Mouse (Mus musculus): ENCODE results near the gene Sspo. TPM values are rescaled to one million over a fixed set of nuclear protein-coding genes. Genes with fewer than 3 reads are reported as not detected.

Gene Sspo
- polyA plus RNA-seq, 1 experiment = 0.13 TPM

GRCm38 (mm10) chr6:48415636-48416035, 32.4 kb upstream of the Sspo start:
- H3K36me3 ChIP-seq (ENCODE audit: control insufficient read depth, insufficient read depth) = no peaks in the 10 kb centered on the region
- no peak overlapping the region for H3K4me3 ChIP-seq (ENCODE audit: insufficient read depth, poor library complexity, severe bottlenecking)
- H3K79me2 ChIP-seq (ENCODE audit: control insufficient read depth, insufficient read depth) = no peaks in the 10 kb centered on the region
- no peak overlapping the region for H3ac ChIP-seq (ENCODE audit: control insufficient read depth, insufficient read length, low read depth)
- no peaks in the 10 kb centered on the region for H3K27me3 ChIP-seq (ENCODE audit: control insufficient read depth, insufficient read depth, insufficient read length)
- TF ChIP-seq MYOG (IDR thresholded peaks at IDR 0.05; ENCODE audit: control insufficient read depth, extremely low read depth, insufficient read length) = no peak
- no peak for TF ChIP-seq CEBPB (IDR thresholded peaks at IDR 0.05; ENCODE audit: low read depth)
- H3K79me3 ChIP-seq (ENCODE audit: low read depth) = no peaks in the 10 kb centered on the region

- Histone ChIP-seq H3K79me3 (ENCODE audit: low read depth) (no peaks in the 10 kb centered on the region), H3K4me3 (ENCODE audit: insufficient read depth, poor library complexity, severe bottlenecking) (no peak overlapping the region), H3ac (ENCODE audit: control insufficient read depth, insufficient read length, low read depth) (no peak overlapping the region), H3K27me3 (ENCODE audit: control insufficient read depth, insufficient read depth, insufficient read length) (no peaks in the 10 kb centered on the region), H3K79me2 (ENCODE audit: control insufficient read depth, insufficient read depth) (no peaks in the 10 kb centered on the region), H3K36me3 (ENCODE audit: control insufficient read depth, insufficient read depth) (no peaks in the 10 kb centered on the region)
- TF ChIP-seq FOSL1 (IDR thresholded peaks at IDR 0.05; ENCODE audit: insufficient read depth, low read length, poor library complexity, severe bottlenecking) (no peak), MYOD1 (IDR thresholded peaks at IDR 0.05; ENCODE audit: control insufficient read depth, insufficient read length, low read depth) (no peak)
These were observed 31.5 kb upstream of the Sspo start for GRCm38 (mm10) chr6:48416486-48416885.

DNA sequence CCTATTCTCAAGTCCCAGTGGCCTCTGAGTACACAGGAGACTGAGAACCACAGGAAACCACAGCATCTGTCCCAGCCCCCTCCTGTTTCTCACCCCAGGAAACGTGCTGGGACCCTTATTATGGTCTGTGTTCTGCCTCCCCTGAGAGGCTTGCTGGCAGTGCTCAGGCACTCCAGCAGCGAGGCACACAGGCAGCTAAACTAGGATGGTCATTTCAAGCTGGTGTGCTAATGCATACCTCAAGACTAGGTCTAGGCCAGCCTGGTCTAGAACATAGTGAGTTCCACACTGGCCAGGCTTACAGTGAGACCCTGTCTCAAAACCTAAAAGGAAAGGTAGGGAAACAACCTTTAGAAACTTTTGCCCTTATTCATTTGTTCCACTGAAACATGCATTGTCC, 27.4 kb upstream of the Sspo start:
- H3ac ChIP-seq (ENCODE audit: control insufficient read depth, insufficient read length, low read depth) = no peak overlapping the region
- no peak for TF ChIP-seq CTCF (IDR thresholded peaks at IDR 0.05; ENCODE audit: control insufficient read depth, insufficient read depth, insufficient read length)
- no peak for TF ChIP-seq CEBPB (IDR thresholded peaks at IDR 0.05; ENCODE audit: low read depth)
- H3K27me3 ChIP-seq (ENCODE audit: control insufficient read depth, insufficient read depth, insufficient read length) = no peaks in the 10 kb centered on the region
- H3K79me3 ChIP-seq (ENCODE audit: low read depth) = no peaks in the 10 kb centered on the region
- no peaks in the 10 kb centered on the region for H3K36me3 ChIP-seq (ENCODE audit: control insufficient read depth, insufficient read depth)
- no peak overlapping the region for H3K4me3 ChIP-seq (ENCODE audit: insufficient read depth, poor library complexity, severe bottlenecking)
- no peaks in the 10 kb centered on the region for H3K79me2 ChIP-seq (ENCODE audit: control insufficient read depth, insufficient read depth)

DNA sequence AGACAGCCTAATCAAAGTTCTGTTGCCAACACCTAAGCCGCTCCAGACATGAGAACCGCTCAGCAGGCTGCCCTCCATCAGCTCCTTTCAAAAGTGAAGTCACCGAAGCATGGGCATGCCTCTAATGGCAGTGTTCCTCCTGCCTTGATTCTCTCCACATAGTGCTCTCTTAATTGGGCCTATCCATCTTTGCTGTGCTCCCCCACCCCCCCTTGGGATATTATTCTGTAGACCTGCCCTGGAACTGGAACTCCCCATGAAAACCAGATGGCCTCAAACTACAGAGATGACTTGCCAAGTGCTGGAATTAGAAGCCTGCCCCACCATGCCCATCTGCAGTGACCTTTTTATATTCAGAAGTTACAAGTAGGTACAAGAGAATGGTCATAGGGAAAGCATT, 24.7 kb upstream of the Sspo start:
- TF ChIP-seq MYOG (IDR thresholded peaks at IDR 0.05; ENCODE audit: control insufficient read depth, extremely low read depth, insufficient read length) (no peak), USF1 (IDR thresholded peaks at IDR 0.05; ENCODE audit: low read depth) (no peak), CTCF (IDR thresholded peaks at IDR 0.05; ENCODE audit: control insufficient read depth, insufficient read depth, insufficient read length) (no peak), CEBPB (IDR thresholded peaks at IDR 0.05; ENCODE audit: low read depth) (no peak), MAX (IDR thresholded peaks at IDR 0.05) (no peak), FOSL1 (IDR thresholded peaks at IDR 0.05; ENCODE audit: insufficient read depth, low read length, poor library complexity, severe bottlenecking) (no peak), MYOD1 (IDR thresholded peaks at IDR 0.05; ENCODE audit: control insufficient read depth, insufficient read length, low read depth) (no peak)
- Histone ChIP-seq H3K4me3 (ENCODE audit: insufficient read depth, poor library complexity, severe bottlenecking) (no peak overlapping the region), H3K79me2 (ENCODE audit: control insufficient read depth, insufficient read depth) (no peaks in the 10 kb centered on the region), H3K27me3 (ENCODE audit: control insufficient read depth, insufficient read depth, insufficient read length) (no peaks in the 10 kb centered on the region), H3ac (ENCODE audit: control insufficient read depth, insufficient read length, low read depth) (no peak overlapping the region), H3K79me3 (ENCODE audit: low read depth) (no peaks in the 10 kb centered on the region), H3K36me3 (ENCODE audit: control insufficient read depth, insufficient read depth) (no peaks in the 10 kb centered on the region)

DNA sequence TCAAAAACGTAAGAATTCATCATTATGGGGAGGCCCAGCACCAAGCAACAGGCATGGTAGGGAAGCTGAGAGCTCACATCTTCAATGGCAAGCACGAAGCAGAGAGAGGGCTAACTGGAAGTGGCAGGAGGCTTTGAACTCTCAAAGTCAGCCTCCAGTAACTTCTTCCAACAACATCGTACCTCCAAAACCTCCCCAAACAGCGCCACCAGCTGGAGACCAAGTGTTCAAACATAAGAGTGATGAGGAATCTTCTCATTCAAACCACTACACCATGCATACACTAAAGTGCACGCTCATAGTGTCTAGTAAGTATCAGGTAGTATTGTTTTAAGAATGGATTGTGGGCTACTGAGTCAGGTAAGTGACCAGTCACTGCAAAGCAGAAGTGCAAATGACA, 24.0 kb upstream of the Sspo start:
- H3K27me3 ChIP-seq (ENCODE audit: control insufficient read depth, insufficient read depth, insufficient read length) = no peaks in the 10 kb centered on the region
- no peak for TF ChIP-seq CEBPB (IDR thresholded peaks at IDR 0.05; ENCODE audit: low read depth)
- H3ac ChIP-seq (ENCODE audit: control insufficient read depth, insufficient read length, low read depth) = no peak overlapping the region
- H3K36me3 ChIP-seq (ENCODE audit: control insufficient read depth, insufficient read depth) = no peaks in the 10 kb centered on the region
- no peaks in the 10 kb centered on the region for H3K79me3 ChIP-seq (ENCODE audit: low read depth)
- H3K79me2 ChIP-seq (ENCODE audit: control insufficient read depth, insufficient read depth) = no peaks in the 10 kb centered on the region
- H3K4me3 ChIP-seq (ENCODE audit: insufficient read depth, poor library complexity, severe bottlenecking) = no peak overlapping the region

- no peak overlapping the region for H3ac ChIP-seq (ENCODE audit: control insufficient read depth, insufficient read length, low read depth)
- no peaks in the 10 kb centered on the region for H3K36me3 ChIP-seq (ENCODE audit: control insufficient read depth, insufficient read depth)
- no peak overlapping the region for H3K4me3 ChIP-seq (ENCODE audit: insufficient read depth, poor library complexity, severe bottlenecking)
- H3K27me3 ChIP-seq (ENCODE audit: control insufficient read depth, insufficient read depth, insufficient read length) = no peaks in the 10 kb centered on the region
- TF ChIP-seq MYOD1 (IDR thresholded peaks at IDR 0.05; ENCODE audit: control insufficient read depth, insufficient read length, low read depth) (no peak), CTCF (IDR thresholded peaks at IDR 0.05; ENCODE audit: control insufficient read depth, insufficient read depth, insufficient read length) (no peak), USF1 (IDR thresholded peaks at IDR 0.05; ENCODE audit: low read depth) (no peak), CEBPB (IDR thresholded peaks at IDR 0.05; ENCODE audit: low read depth) (no peak)
- no peaks in the 10 kb centered on the region for H3K79me2 ChIP-seq (ENCODE audit: control insufficient read depth, insufficient read depth)
- H3K79me3 ChIP-seq (ENCODE audit: low read depth) = no peaks in the 10 kb centered on the region
These were observed 21.1 kb upstream of the Sspo start for GRCm38 (mm10) chr6:48426956-48427355.

Data from C2C12 (cell line).